In genomic region chr15:96710352-96711114, GRCm38 (mm10) we compare ENCODE assay signal across 8 mouse cellular contexts. TPM values are rescaled to one million over a fixed set of nuclear protein-coding genes. Genes with fewer than 3 reads are reported as not detected.
DNase-seq lines count a peak whose midpoint lies in the region; ATAC-seq and TF ChIP-seq lines count a peak whose summit lies in the region.

No protein-coding gene starts in this region.

- no peak for TF ChIP-seq POLR2A in kidney, adult 2 months (IDR thresholded peaks at IDR 0.05; ENCODE audit: low read depth, low read length)
- TF ChIP-seq POLR2A in bone marrow macrophage, adult 2 months (IDR thresholded peaks at IDR 0.05; ENCODE audit: borderline replicate concordance, low read depth, low read length): no peak

- H3K27me3 ChIP-seq in kidney, adult 2 months (replicated peaks; ENCODE audit: control insufficient read depth, insufficient read depth, low read length): no peaks in the 10 kb centered on the region
- H3K27me3 ChIP-seq in hindbrain, embryonic 12.5 days: no peaks in the 10 kb centered on the region
- no peaks in the 10 kb centered on the region for H3K27me3 ChIP-seq in liver, postnatal 0 days (ENCODE audit: insufficient read depth, low read length)

- peak overlapping the region; percentile 94 for H3K27ac ChIP-seq in kidney, adult 2 months (ENCODE audit: insufficient read depth, low read depth, low read length)
- H3K27ac ChIP-seq in bone marrow macrophage, adult 2 months (ENCODE audit: insufficient read depth, low read depth, low read length): peak overlapping the region; percentile 89
- peak overlapping the region; percentile 96 for H3K27ac ChIP-seq in hindbrain, embryonic 12.5 days
- peak overlapping the region; percentile 99 for H3K27ac ChIP-seq in liver, postnatal 0 days (ENCODE audit: low read depth)

- peak overlapping the region; percentile 80 for H3K4me2 ChIP-seq in hindbrain, embryonic 12.5 days (replicated peaks)
- H3K4me2 ChIP-seq in liver, postnatal 0 days (ENCODE audit: low read depth, low read length): peak overlapping the region; percentile 94

- peak overlapping the region; percentile 69 for H3K4me3 ChIP-seq in kidney, adult 2 months (ENCODE audit: insufficient read depth, low read depth, low read length)
- H3K4me3 ChIP-seq in bone marrow macrophage, adult 2 months (ENCODE audit: insufficient read depth, low read length): peak overlapping the region; percentile 65
- H3K4me3 ChIP-seq in hindbrain, embryonic 12.5 days: peak overlapping the region; percentile 57
- H3K4me3 ChIP-seq in liver, postnatal 0 days (ENCODE audit: low read depth, low read length): peak overlapping the region; percentile 62

- peak overlapping the region; percentile 80 for H3K9ac ChIP-seq in hindbrain, embryonic 12.5 days
- H3K9ac ChIP-seq in liver, postnatal 0 days (replicated peaks): peak overlapping the region; percentile 80

- peak; percentile 48 for DNase-seq in kidney, adult 2 months
- no peak for DNase-seq in kidney, adult 18-20 months
- no peak for DNase-seq in liver, postnatal 0 days
- no peak for DNase-seq in urinary bladder, postnatal 10 days (ENCODE audit: low spot score)
- no peak for DNase-seq in cerebellum, postnatal 14 days
- DNase-seq in lung, postnatal 4 days: no peak

- 24% methylated on average over 15 of the region's 15 CpGs for WGBS in kidney, adult 2 months
- 39% methylated on average over 15 of the region's 15 CpGs for WGBS in hindbrain, embryonic 12.5 days
- WGBS in liver, postnatal 0 days (ENCODE audit: insufficient replicate concordance): 25% methylated on average over 15 of the region's 15 CpGs

- TF ChIP-seq CTCF in kidney, adult 2 months (conservative IDR thresholded peaks at IDR 0.05; ENCODE audit: insufficient read depth, insufficient read length, low read depth, low read length): no peak
- no peak for TF ChIP-seq CTCF in bone marrow macrophage, adult 2 months (IDR thresholded peaks at IDR 0.05; ENCODE audit: low read depth, low read length)
- TF ChIP-seq CTCF in liver, postnatal 0 days (IDR thresholded peaks at IDR 0.05; ENCODE audit: low read depth): no peak

- TF ChIP-seq EP300 in liver, postnatal 0 days (IDR thresholded peaks at IDR 0.05; ENCODE audit: low read depth): peak; percentile 5; the same call in 1 of the 2 replicates

- no peaks in the 10 kb centered on the region for H3K9me3 ChIP-seq in hindbrain, embryonic 12.5 days (replicated peaks)
- H3K9me3 ChIP-seq in liver, postnatal 0 days (ENCODE audit: low read length): no peaks in the 10 kb centered on the region

- peaks cover 5% of the 10 kb centered on the region for H3K4me1 ChIP-seq in kidney, adult 2 months (ENCODE audit: control insufficient read depth, insufficient read depth, low read length)
- H3K4me1 ChIP-seq in bone marrow macrophage, adult 2 months (ENCODE audit: control insufficient read depth, insufficient read depth, low read length): peaks cover 24% of the 10 kb centered on the region
- peaks cover 11% of the 10 kb centered on the region for H3K4me1 ChIP-seq in hindbrain, embryonic 12.5 days
- H3K4me1 ChIP-seq in liver, postnatal 0 days (ENCODE audit: insufficient read depth): peaks cover 25% of the 10 kb centered on the region

- ATAC-seq in hindbrain, embryonic 12.5 days (ENCODE audit: low FRiP score): no peak
- ATAC-seq in liver, postnatal 0 days: no peak

- no peaks in the 10 kb centered on the region for H3K36me3 ChIP-seq in kidney, adult 2 months (ENCODE audit: control insufficient read depth, insufficient read depth, low read length)
- H3K36me3 ChIP-seq in hindbrain, embryonic 12.5 days: no peaks in the 10 kb centered on the region
- H3K36me3 ChIP-seq in liver, postnatal 0 days (replicated peaks; ENCODE audit: insufficient read depth, low read length): no peaks in the 10 kb centered on the region

RNA-seq across cellular contexts. Expression of gene Slc38a2, which starts 11.0 kb away (rescaled TPM):
- polyA plus RNA-seq in kidney, adult 2 months (2012; rRNA removed): 24.9 and 30.0 TPM in 2 replicates
- 80.7 and 83.9 TPM in 2 replicates for polyA plus RNA-seq in bone marrow macrophage, adult 2 months (2012; ENCODE audit: insufficient read depth, insufficient read length, missing spikeins)
- polyA plus RNA-seq in hindbrain, embryonic 12.5 days (2016; fragmentation: Nextera tagmentation; extraction: Ambion mirVana): 184 and 192 TPM in 2 replicates
- polyA plus RNA-seq in liver, postnatal 0 days (2015; fragmentation: Nextera tagmentation; extraction: Ambion mirVana): 19.0 and 29.6 TPM in 2 replicates
